Mouse (Mus musculus): ENCODE data around the gene Id3. TPM values are rescaled to one million over a fixed set of nuclear protein-coding genes. Genes with fewer than 3 reads are reported as not detected.

Id3 gene
- total and polyA plus RNA-seq, 3 experiments, result 56.8 to 120 (median 58.8) TPM

GRCm38 (mm10) chr4:136186739-136187472 is 43.6 kb downstream of the Id3 start:
- H3K9ac ChIP-seq (ENCODE audit: low read depth, low read length), result no peak overlapping the region
- no peaks in the 10 kb centered on the region for H3K36me3 ChIP-seq (ENCODE audit: control insufficient read depth, insufficient read depth, low read length)
- H3K4me1 ChIP-seq (ENCODE audit: control insufficient read depth, insufficient read depth, low read length), result peaks cover 4% of the 10 kb centered on the region
- no peaks in the 10 kb centered on the region for H3K27me3 ChIP-seq (ENCODE audit: control insufficient read depth, insufficient read depth, low read length)
- intact Hi-C loops (cut with DNase I), result no loop called here
- WGBS, result 91% methylated on average over 23 of the region's 23 CpGs
- no peak overlapping the region for H3K27ac ChIP-seq
- no peak overlapping the region for H3K4me3 ChIP-seq
- DNase-seq, result no peak
- no peaks in the 10 kb centered on the region for H3K79me2 ChIP-seq (replicated peaks; ENCODE audit: control insufficient read depth, insufficient read depth, low read length)
- TF ChIP-seq CTCF (IDR thresholded peaks at IDR 0.05), result no peak
- TF ChIP-seq POLR2A (IDR thresholded peaks at IDR 0.05; ENCODE audit: insufficient read depth, low read depth, low read length), result no peak
- TF ChIP-seq EP300 (IDR thresholded peaks at IDR 0.05; ENCODE audit: insufficient read depth, low read depth, low read length), result no peak

DNA sequence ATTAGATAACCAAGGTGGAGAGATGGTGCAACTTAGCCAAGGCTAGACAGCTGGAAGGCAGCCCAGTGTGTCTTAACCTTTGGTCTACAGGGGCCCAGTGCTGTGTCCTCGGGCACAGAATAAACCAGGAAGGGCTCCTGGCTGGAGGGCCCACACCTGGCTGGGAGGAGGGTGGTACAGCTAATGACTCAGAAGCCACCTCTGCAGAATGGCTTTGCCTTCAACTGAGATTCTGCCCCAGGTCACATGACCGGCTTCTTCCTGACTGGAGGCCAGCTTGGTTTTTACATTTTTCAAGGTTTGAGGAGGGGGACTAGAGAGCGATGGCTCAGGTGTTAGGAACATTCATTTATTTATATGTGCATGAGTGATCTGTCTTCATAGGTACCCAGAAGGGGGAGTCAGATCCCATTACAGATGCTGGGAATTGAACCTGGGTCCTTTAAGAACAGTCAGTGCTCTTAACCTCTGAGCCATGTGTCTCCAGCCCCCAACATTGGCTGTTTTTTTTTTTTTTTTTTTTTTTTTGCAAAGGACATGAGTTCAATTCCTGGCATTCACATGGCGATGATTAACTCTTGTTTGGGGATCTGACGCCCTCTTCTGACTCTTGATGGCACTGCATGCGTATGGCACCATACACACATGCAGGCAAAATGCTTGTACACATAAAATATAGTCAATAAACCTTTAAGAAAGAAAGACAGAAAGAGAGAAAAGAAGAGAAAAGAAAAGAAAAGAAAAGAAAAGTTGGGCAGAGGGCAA is 45.9 kb downstream of the Id3 start:
- Histone ChIP-seq H3K9ac (ENCODE audit: low read depth, low read length) (no peak overlapping the region), H3K36me3 (ENCODE audit: control insufficient read depth, insufficient read depth, low read length) (no peaks in the 10 kb centered on the region), H3K4me1 (ENCODE audit: control insufficient read depth, insufficient read depth, low read length) (peaks cover 4% of the 10 kb centered on the region), H3K4me3 (no peak overlapping the region), H3K27me3 (ENCODE audit: control insufficient read depth, insufficient read depth, low read length) (no peaks in the 10 kb centered on the region), H3K27ac (no peak overlapping the region), H3K79me2 (replicated peaks; ENCODE audit: control insufficient read depth, insufficient read depth, low read length) (no peaks in the 10 kb centered on the region)
- WGBS, result 84% methylated on average over 6 of the region's 6 CpGs
- peak; percentile 38; the same call in 1 of the 2 replicates for TF ChIP-seq CTCF (IDR thresholded peaks at IDR 0.05)
- no peak for TF ChIP-seq POLR2A (IDR thresholded peaks at IDR 0.05; ENCODE audit: insufficient read depth, low read depth, low read length)
- TF ChIP-seq EP300 (IDR thresholded peaks at IDR 0.05; ENCODE audit: insufficient read depth, low read depth, low read length), result no peak
- intact Hi-C loops (cut with DNase I), result no loop called here
- no peak for DNase-seq

DNA sequence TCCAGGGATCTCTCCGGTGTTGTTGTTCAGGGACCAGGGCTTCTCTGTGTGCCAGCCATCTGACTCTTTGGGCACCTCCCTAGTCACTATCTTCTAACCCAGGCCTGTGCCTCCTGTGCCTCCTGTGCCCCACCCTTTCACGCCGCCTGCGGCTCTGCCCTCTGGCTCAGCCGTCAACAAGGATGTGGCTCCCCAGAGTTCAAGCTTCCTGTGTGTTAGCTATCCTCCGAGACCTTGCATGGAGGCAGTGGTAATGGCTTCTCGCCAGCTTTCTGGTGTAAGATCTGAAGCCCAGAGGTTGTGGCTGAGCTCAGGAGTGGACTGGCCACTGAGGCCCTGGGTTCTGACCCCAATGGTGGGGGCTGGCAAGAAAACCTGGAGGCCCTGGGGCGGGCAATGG is 46.6 kb downstream of the Id3 start:
- TF ChIP-seq EP300 (IDR thresholded peaks at IDR 0.05; ENCODE audit: insufficient read depth, low read depth, low read length) (no peak), CTCF (IDR thresholded peaks at IDR 0.05) (no peak), POLR2A (IDR thresholded peaks at IDR 0.05; ENCODE audit: insufficient read depth, low read depth, low read length) (no peak)
- 62% methylated on average over 8 of the region's 8 CpGs for WGBS
- peaks cover 4% of the 10 kb centered on the region for H3K4me1 ChIP-seq (ENCODE audit: control insufficient read depth, insufficient read depth, low read length)
- no peaks in the 10 kb centered on the region for H3K79me2 ChIP-seq (replicated peaks; ENCODE audit: control insufficient read depth, insufficient read depth, low read length)
- no peak overlapping the region for H3K27ac ChIP-seq
- no peaks in the 10 kb centered on the region for H3K27me3 ChIP-seq (ENCODE audit: control insufficient read depth, insufficient read depth, low read length)
- DNase-seq, result no peak
- H3K9ac ChIP-seq (ENCODE audit: low read depth, low read length), result no peak overlapping the region
- H3K4me3 ChIP-seq, result no peak overlapping the region
- H3K36me3 ChIP-seq (ENCODE audit: control insufficient read depth, insufficient read depth, low read length), result no peaks in the 10 kb centered on the region
- intact Hi-C loops (cut with DNase I), result no loop called here

DNA sequence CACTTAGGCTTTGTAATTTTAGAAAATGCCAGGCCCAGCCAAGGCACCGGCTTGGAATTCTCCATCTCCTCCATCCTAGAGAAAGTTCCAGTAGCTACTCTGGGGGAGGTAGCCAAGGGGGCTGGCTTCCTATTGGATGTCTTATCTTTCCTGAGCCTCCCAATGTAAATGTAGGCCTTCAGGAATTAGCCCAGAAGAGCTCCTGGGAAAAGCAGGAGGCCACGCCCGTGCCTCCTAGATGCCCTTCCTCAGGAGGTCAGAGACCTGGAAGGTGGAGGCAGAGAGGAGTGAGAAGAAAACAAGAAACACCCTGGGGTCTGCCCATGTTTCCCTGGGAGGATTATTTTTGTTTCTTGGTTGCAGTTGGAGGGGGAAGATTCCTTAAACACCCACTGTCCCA is 50.3 kb downstream of the Id3 start:
- Histone ChIP-seq H3K27me3 (ENCODE audit: control insufficient read depth, insufficient read depth, low read length) (no peaks in the 10 kb centered on the region), H3K36me3 (ENCODE audit: control insufficient read depth, insufficient read depth, low read length) (no peaks in the 10 kb centered on the region), H3K4me1 (ENCODE audit: control insufficient read depth, insufficient read depth, low read length) (no peaks in the 10 kb centered on the region), H3K79me2 (replicated peaks; ENCODE audit: control insufficient read depth, insufficient read depth, low read length) (no peaks in the 10 kb centered on the region), H3K4me3 (no peak overlapping the region), H3K9ac (ENCODE audit: low read depth, low read length) (no peak overlapping the region), H3K27ac (no peak overlapping the region)
- 68% methylated on average over 3 of the region's 3 CpGs for WGBS
- no peak for TF ChIP-seq CTCF (IDR thresholded peaks at IDR 0.05)
- TF ChIP-seq EP300 (IDR thresholded peaks at IDR 0.05; ENCODE audit: insufficient read depth, low read depth, low read length), result no peak
- no peak for TF ChIP-seq POLR2A (IDR thresholded peaks at IDR 0.05; ENCODE audit: insufficient read depth, low read depth, low read length)
- no peak for DNase-seq
- intact Hi-C loops (cut with DNase I), result no loop called here

GRCm38 (mm10) chr4:136195029-136195428 is 51.7 kb downstream of the Id3 start:
- Histone ChIP-seq H3K27ac (no peak overlapping the region), H3K27me3 (ENCODE audit: control insufficient read depth, insufficient read depth, low read length) (no peaks in the 10 kb centered on the region), H3K4me1 (ENCODE audit: control insufficient read depth, insufficient read depth, low read length) (no peaks in the 10 kb centered on the region), H3K36me3 (ENCODE audit: control insufficient read depth, insufficient read depth, low read length) (no peaks in the 10 kb centered on the region), H3K79me2 (replicated peaks; ENCODE audit: control insufficient read depth, insufficient read depth, low read length) (no peaks in the 10 kb centered on the region), H3K4me3 (no peak overlapping the region), H3K9ac (ENCODE audit: low read depth, low read length) (no peak overlapping the region)
- intact Hi-C loops (cut with DNase I), result no loop called here
- no peak for DNase-seq
- TF ChIP-seq CTCF (IDR thresholded peaks at IDR 0.05) (no peak), POLR2A (IDR thresholded peaks at IDR 0.05; ENCODE audit: insufficient read depth, low read depth, low read length) (no peak), EP300 (IDR thresholded peaks at IDR 0.05; ENCODE audit: insufficient read depth, low read depth, low read length) (no peak)
- 63% methylated on average over 7 of the region's 7 CpGs for WGBS

Other genes with a start within 250 kb of the Id3 start
- under 1 TPM; 0.23 to 0.59 TPM for gene Cnr2, start 248.1 kb upstream of the Id3 start, total RNA-seq (2021)
- gene Cnr2, start 248.1 kb upstream of the Id3 start, polyA plus RNA-seq (2012; rRNA removed), result 0.64 and 0.88 TPM in 2 replicates
- gene Fuca1, start 222.8 kb upstream of the Id3 start, total RNA-seq (2021), result 10 to 100 TPM; 30.4 to 34.6 TPM
- gene Fuca1, start 222.8 kb upstream of the Id3 start, polyA plus RNA-seq (2012; rRNA removed), result 24.0 and 25.3 TPM in 2 replicates
- gene Hmgcl, start 197.0 kb upstream of the Id3 start, total RNA-seq (2021), result 10 to 100 TPM; 72.6 to 80.4 TPM
- 71.9 and 96.9 TPM in 2 replicates for gene Hmgcl, start 197.0 kb upstream of the Id3 start, polyA plus RNA-seq (2012; rRNA removed)
- gene Gale, start 179.8 kb upstream of the Id3 start, total RNA-seq (2021), result 1 to 10 TPM; 1.6 to 2.0 TPM
- 4.6 TPM in 2 replicates for gene Gale, start 179.8 kb upstream of the Id3 start, polyA plus RNA-seq (2012; rRNA removed)
- 10 to 100 TPM; 35.9 to 37.1 TPM for gene Lypla2, start 170.9 kb upstream of the Id3 start, total RNA-seq (2021)
- gene Lypla2, start 170.9 kb upstream of the Id3 start, polyA plus RNA-seq (2012; rRNA removed), result 52.2 and 55.1 TPM in 2 replicates
- gene Pithd1, start 156.2 kb upstream of the Id3 start, total RNA-seq (2021), result 10 to 100 TPM; 19.4 to 20.9 TPM
- gene Pithd1, start 156.2 kb upstream of the Id3 start, polyA plus RNA-seq (2012; rRNA removed), result 19.0 and 29.2 TPM in 2 replicates
- gene Eloa, start 121.7 kb upstream of the Id3 start, total RNA-seq (2021), result 10 to 100 TPM; 31.1 to 35.5 TPM
- gene Eloa, start 121.7 kb upstream of the Id3 start, polyA plus RNA-seq (2012; rRNA removed), result 11.0 and 17.7 TPM in 2 replicates
- 100 to 1,000 TPM; 259 to 288 TPM for gene Rpl11, start 90.1 kb upstream of the Id3 start, total RNA-seq (2021)
- gene Rpl11, start 90.1 kb upstream of the Id3 start, polyA plus RNA-seq (2012; rRNA removed), result 132 and 186 TPM in 2 replicates
- 1 to 10 TPM in 1 of 2 experiments, under 1 TPM in 1; 0.65 to 5.3 TPM for gene E2f2, start 28.9 kb downstream of the Id3 start, total RNA-seq (2021)
- 0.41 and 1.3 TPM in 2 replicates for gene E2f2, start 28.9 kb downstream of the Id3 start, polyA plus RNA-seq (2012; rRNA removed)
- 10 to 100 TPM in 1 of 2 experiments, 1 to 10 TPM in 1; 7.8 to 10.2 TPM for gene Asap3, start 62.9 kb downstream of the Id3 start, total RNA-seq (2021)
- 8.6 and 9.4 TPM in 2 replicates for gene Asap3, start 62.9 kb downstream of the Id3 start, polyA plus RNA-seq (2012; rRNA removed)
- gene Tcea3, start 104.2 kb downstream of the Id3 start, total RNA-seq (2021), result 100 to 1,000 TPM; 112 to 138 TPM
- gene Tcea3, start 104.2 kb downstream of the Id3 start, polyA plus RNA-seq (2012; rRNA removed), result 46.9 and 48.7 TPM in 2 replicates
- 10 to 100 TPM; 33.7 to 39.6 TPM for gene Zfp46, start 141.2 kb downstream of the Id3 start, total RNA-seq (2021)
- gene Zfp46, start 141.2 kb downstream of the Id3 start, polyA plus RNA-seq (2012; rRNA removed), result 32.1 and 49.6 TPM in 2 replicates
- 10 to 100 TPM; 43.9 to 44.8 TPM for gene Hnrnpr, start 167.4 kb downstream of the Id3 start, total RNA-seq (2021)
- 10.7 and 18.3 TPM in 2 replicates for gene Hnrnpr, start 167.4 kb downstream of the Id3 start, polyA plus RNA-seq (2012; rRNA removed)